Mouse (Mus musculus): ENCODE results near the gene Slc13a1.

Gene Slc13a1

GRCm38 (mm10) chr6:24076089-24076488, 91.8 kb downstream of the Slc13a1 start:
- DNase-seq (ENCODE audit: low spot score), result no peak

- no peak for DNase-seq (ENCODE audit: low spot score)
Observed at GRCm38 (mm10) chr6:24072804-24073203, 95.1 kb downstream of the Slc13a1 start.

GRCm38 (mm10) chr6:24059754-24060153, 108.1 kb downstream of the Slc13a1 start:
- DNase-seq (ENCODE audit: low spot score), result no peak

GRCm38 (mm10) chr6:24055086-24055485, 112.8 kb downstream of the Slc13a1 start:
- no peak for DNase-seq (ENCODE audit: low spot score)

- DNase-seq (ENCODE audit: low spot score), result no peak
Observed at GRCm38 (mm10) chr6:24054086-24054710, 113.7 kb downstream of the Slc13a1 start.

GRCm38 (mm10) chr6:24047014-24047770, 120.7 kb downstream of the Slc13a1 start:
- DNase-seq (ENCODE audit: low spot score), result peak; percentile 10

- no peak for DNase-seq (ENCODE audit: low spot score)
Observed at GRCm38 (mm10) chr6:24043496-24043895, 124.4 kb downstream of the Slc13a1 start.
